Mouse (Mus musculus) lung, adult 10 weeks (tissue): Measurements from ENCODE around the gene Itm2a. TPM values are rescaled to one million over a fixed set of nuclear protein-coding genes. Genes with fewer than 3 reads are reported as not detected.

Experiments
- polyA plus RNA-seq: library from polyadenylated mRNA; stranded (reverse); fragments of 350-450 nt; fragmentation: Illumina TruSeq; extraction: RNeasy Lipid Tissue Mini Kit (QIAGEN cat#74804); gene quantifications from one replicate; pipeline ENCODE4 v1.2.3, GENCODE M21; 2014; ENCODE audit warnings: low read depth, low replicate concordance; ENCODE audit not compliant: insufficient read depth

Itm2a gene
- 25.2 TPM for polyA plus RNA-seq

DNA sequence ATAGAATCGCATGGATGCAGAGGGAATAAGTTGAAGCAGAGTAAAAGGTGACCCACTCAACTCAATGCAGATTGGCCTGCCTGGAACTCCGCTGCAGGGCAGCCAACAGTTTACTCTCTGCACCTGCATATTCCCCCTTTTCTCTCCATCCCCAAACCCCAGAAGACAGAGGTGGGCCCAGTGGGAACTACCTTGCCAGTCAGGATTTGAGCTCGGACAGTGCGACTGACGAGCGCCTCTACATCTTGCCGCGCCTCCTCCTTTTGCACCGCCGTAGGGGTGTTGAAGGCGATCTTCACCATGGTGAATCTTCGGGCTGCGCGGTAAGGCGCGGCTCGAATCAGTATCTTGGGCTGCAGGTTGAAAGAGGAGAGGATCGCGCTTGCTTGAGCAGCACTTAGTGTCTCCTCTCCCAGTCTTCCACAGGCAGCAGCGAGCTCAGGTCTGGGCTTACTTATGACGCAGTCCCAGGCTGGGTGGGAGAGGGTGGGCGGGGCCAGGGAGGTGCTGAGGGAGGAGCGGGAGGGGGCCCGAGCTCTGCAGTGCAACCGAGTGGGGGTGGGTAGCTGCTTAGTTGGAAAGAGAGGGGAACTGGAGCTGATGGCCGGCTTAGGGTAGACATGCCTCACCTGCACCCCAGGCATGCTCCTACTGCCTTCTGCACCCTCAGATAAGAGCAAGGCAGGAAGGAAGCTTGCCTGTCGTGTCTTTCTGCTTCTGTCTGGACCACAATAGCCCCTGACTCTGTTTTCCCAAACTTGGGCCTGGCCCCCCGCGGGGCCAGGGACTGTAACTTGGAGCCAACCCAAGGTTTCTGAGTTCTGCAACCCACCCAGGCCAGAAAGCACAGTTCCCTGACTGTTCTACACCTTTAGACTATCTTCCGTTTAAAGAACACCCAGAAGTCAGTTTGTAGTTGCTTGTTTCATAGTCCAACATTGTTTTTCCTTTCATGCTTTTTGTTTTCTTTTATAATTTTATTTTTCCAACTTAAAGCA is at the start of gene Itm2a:
TSS of gene Itm2a (minus strand) at position 462 of the 998 bp plus-strand sequence.

Other genes starting within 250 kb of the Itm2a start
- gene Gpr174, start 147.5 kb downstream of the Itm2a start, polyA plus RNA-seq: 2.2 TPM